Mouse (Mus musculus): Measurements from ENCODE around the gene Pex3. TPM values are rescaled to one million over a fixed set of nuclear protein-coding genes. Genes with fewer than 3 reads are reported as not detected.

Pex3 gene
- polyA plus RNA-seq (2016; fragmentation: Nextera tagmentation; extraction: Ambion mirVana), result 18.9 and 19.3 TPM in 2 replicates

DNA sequence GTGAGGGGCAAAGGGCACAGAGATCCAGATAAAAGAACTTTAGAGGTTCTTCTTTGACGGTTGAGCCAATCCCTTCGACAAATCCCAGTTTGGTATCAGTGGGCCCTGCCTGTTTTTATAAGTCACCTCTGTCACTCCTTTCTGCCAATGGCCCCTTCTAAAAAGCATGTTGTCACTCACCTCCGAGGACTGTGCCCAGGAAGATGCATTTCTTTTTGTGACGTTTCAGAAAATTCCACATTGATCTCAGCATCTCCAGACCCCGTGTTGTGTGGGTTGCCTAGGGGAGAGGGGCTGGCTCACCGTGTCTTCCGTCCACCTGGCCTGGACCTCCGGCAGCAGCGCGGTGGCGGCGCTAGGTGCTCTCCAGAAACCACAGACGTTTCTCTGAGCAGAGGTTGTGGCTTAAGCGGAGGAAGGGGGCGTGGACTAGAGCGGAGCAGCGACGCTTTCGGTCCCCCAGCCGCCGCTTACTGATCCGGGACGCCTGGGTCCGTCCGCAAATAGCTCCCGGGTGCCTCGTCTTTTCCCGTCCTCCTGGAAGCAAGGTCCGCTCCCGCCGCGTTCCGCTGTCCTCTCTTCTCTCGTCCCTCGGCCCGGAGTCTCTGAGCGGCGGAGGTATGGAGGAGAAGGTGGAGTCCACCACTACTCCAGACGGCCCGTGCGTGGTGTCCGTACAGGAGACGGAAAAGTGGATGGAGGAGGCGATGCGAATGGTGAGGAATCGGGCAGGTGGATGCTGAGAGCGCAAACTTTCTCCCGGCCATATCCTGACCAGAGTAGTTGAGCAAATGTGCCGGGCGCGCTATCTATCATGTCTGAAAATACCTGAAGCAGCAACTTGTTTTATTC is at the start of gene Pex3, which contains the start of gene Adat2:
Pex3 (minus strand) TSS at position 497 of the 852 bp plus-strand sequence.
Adat2 (plus strand) TSS at position 249 of the 852 bp plus-strand sequence.
- DNase-seq (ENCODE audit: low spot score), result peak; percentile 91
- under 1% methylated on average over 51 of the region's 51 CpGs for WGBS
- peaks cover 15% of the 10 kb centered on the region for H3K4me1 ChIP-seq
- 0 out of 2 replicates have a peak, but pooled peaks cover 3% of the 10 kb centered on the region for H3K36me3 ChIP-seq
- no peaks in the 10 kb centered on the region for H3K9me3 ChIP-seq (replicated peaks)
- H3K4me3 ChIP-seq, result peak within 1 kb of the TSS; percentile 76
- H3K27me3 ChIP-seq (ENCODE audit: low read depth, poor library complexity, severe bottlenecking), result no peaks in the 10 kb centered on the region
- H3K27ac ChIP-seq (replicated peaks), result peak within 1 kb of the TSS; percentile 87

DNA sequence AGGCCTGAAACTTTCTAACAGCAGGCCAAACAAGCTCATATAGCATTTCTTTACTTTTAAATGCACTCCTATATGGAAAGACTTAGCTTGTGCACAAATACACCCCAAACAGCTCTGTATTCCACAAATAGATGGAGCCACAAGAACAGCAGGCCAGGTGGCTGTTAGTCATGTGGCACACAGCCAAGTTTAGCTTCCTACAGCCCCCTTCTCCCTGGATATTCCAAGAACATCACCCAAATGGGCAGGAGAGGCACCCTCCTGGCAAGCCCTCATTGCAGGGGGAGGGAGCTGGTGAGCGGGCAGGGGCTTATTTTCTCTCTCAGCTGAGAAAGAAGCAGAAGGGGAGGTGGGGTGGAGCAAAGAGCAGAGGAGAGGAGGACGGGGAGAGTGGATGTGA is 48.0 kb upstream of the Pex3 start:
- Histone ChIP-seq H3K27me3 (ENCODE audit: low read depth, poor library complexity, severe bottlenecking) (no peaks in the 10 kb centered on the region), H3K27ac (replicated peaks) (no peak overlapping the region), H3K9me3 (replicated peaks) (peaks cover 10% of the 10 kb centered on the region; the same call in 1 of the 2 replicates), H3K36me3 (no peaks in the 10 kb centered on the region), H3K4me3 (no peak overlapping the region), H3K4me1 (peaks cover 5% of the 10 kb centered on the region; the same call in 1 of the 2 replicates)
- WGBS, result 75% methylated on average over 2 of the region's 2 CpGs
- no peak for DNase-seq (ENCODE audit: low spot score)

DNA sequence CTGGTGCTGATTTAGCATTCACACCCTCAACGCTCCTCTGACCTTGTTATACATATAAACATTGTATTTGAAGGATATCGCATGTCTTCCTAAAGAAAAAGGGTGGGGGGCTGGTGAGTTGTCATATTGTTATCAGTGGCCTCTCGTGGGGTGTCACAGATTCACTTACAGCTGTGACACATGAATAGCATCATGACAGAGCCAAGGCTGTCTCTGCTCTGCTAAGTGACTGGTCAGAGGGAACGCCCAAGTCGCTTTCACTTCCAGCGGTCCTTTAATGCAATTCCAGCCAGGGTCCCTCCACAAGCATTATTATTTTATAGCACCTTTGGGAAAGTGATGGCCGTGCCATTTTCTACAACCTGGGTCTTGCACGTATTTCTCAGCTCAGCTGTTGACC is 44.5 kb upstream of the Pex3 start:
- H3K27me3 ChIP-seq (ENCODE audit: low read depth, poor library complexity, severe bottlenecking), result no peaks in the 10 kb centered on the region
- H3K4me3 ChIP-seq, result no peak overlapping the region
- WGBS, result 87% methylated on average over 8 of the region's 8 CpGs
- peaks cover 10% of the 10 kb centered on the region; the same call in 1 of the 2 replicates for H3K9me3 ChIP-seq (replicated peaks)
- peaks cover 6% of the 10 kb centered on the region; the same call in 1 of the 2 replicates for H3K4me1 ChIP-seq
- no peak for DNase-seq (ENCODE audit: low spot score)
- no peaks in the 10 kb centered on the region for H3K36me3 ChIP-seq
- H3K27ac ChIP-seq (replicated peaks), result no peak overlapping the region

DNA sequence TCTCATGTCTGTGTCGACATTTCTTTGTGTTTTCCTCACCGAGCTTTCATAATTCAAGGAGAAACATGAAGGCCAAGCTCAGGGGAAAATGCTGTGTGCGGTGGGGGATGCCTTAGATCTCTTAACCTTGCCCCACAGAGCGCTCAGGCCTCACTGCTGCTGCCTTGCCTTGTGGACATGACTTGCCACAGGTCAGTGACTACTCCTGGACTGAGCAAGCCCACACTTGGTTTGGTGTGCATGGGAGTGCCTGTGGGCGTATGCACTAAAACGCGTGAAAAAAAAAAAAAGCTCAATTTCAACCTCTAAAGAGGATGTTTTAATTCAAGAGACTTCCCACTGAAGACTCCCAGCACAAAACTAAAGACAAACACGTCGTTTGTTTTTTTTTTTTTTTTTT is 43.9 kb upstream of the Pex3 start:
- Histone ChIP-seq H3K36me3 (no peaks in the 10 kb centered on the region), H3K9me3 (replicated peaks) (peaks cover 10% of the 10 kb centered on the region; the same call in 1 of the 2 replicates), H3K4me1 (peaks cover 6% of the 10 kb centered on the region; the same call in 1 of the 2 replicates), H3K27ac (replicated peaks) (no peak overlapping the region), H3K4me3 (no peak overlapping the region), H3K27me3 (ENCODE audit: low read depth, poor library complexity, severe bottlenecking) (no peaks in the 10 kb centered on the region)
- DNase-seq (ENCODE audit: low spot score), result no peak
- 86% methylated on average over 9 of the region's 9 CpGs for WGBS

DNA sequence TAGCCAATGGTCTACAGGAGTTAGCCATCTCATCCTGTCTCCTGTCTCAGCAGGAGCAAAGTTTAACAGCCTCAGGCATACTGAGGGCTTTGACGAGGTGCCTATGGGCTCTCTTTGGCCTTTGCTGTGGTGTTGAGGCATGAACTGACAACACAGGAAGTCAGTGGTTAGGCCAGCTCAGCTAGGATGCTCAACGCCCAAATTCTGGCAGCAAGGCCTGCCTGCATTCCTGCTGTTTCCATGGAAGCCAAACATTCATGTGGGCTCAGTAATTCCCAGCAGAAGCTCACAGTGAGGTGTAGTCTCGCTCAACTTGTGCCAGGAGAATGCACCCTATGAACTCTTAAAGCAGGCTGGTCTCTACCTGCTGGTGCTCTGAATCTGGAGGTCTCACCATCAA is 43.1 kb upstream of the Pex3 start:
- H3K36me3 ChIP-seq, result no peaks in the 10 kb centered on the region
- no peaks in the 10 kb centered on the region for H3K27me3 ChIP-seq (ENCODE audit: low read depth, poor library complexity, severe bottlenecking)
- H3K27ac ChIP-seq (replicated peaks), result no peak overlapping the region
- DNase-seq (ENCODE audit: low spot score), result peak; percentile 19
- H3K9me3 ChIP-seq (replicated peaks), result peaks cover 8% of the 10 kb centered on the region; the same call in 1 of the 2 replicates
- 47% methylated on average over 3 of the region's 3 CpGs for WGBS
- H3K4me3 ChIP-seq, result no peak overlapping the region
- peaks cover 6% of the 10 kb centered on the region; the same call in 1 of the 2 replicates for H3K4me1 ChIP-seq

DNA sequence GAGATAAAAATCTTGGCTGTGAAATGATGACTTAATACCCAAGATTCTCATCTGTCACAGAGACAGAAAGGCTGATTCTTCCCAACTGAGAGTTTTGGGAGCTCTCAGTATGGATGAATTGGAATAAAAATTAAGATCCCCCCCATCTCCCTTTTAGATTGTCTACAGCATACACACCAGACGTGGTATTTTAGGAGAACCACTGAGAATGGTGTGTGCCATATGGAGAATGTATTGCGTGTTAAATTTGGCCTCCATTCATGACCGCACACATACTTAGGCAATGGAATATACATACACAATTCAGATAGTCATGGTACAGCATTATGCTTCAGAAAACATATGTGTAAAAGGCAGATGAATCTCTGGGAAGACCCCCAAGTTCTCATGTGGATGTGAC is 40.6 kb upstream of the Pex3 start:
- WGBS, result 86% methylated on average over 3 of the region's 3 CpGs
- H3K27me3 ChIP-seq (ENCODE audit: low read depth, poor library complexity, severe bottlenecking), result no peaks in the 10 kb centered on the region
- no peak for DNase-seq (ENCODE audit: low spot score)
- H3K9me3 ChIP-seq (replicated peaks), result no peaks in the 10 kb centered on the region
- no peak overlapping the region for H3K27ac ChIP-seq (replicated peaks)
- peaks cover 6% of the 10 kb centered on the region; the same call in 1 of the 2 replicates for H3K4me1 ChIP-seq
- no peaks in the 10 kb centered on the region for H3K36me3 ChIP-seq
- no peak overlapping the region for H3K4me3 ChIP-seq

DNA sequence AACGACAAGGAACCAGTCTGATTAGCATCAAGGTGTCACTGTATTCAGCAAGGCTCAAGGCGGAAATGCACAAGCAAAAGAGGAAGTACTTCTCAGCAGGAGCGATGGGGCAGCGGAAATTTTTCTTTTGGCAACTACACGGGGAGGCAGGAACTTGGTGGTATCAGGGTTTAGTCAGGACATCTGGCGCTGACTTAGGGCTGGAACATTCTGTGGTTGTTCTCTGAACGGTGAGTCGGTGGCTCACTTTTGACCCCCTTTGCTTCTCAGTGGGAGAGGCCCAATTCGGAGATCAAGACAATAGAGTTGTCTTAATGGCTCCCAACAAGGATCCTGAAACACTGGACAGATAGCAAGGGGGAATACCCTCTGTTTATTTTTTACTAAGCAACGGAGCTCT is 39.3 kb upstream of the Pex3 start:
- no peaks in the 10 kb centered on the region for H3K36me3 ChIP-seq
- H3K27me3 ChIP-seq (ENCODE audit: low read depth, poor library complexity, severe bottlenecking), result no peaks in the 10 kb centered on the region
- WGBS, result 91% methylated on average over 10 of the region's 10 CpGs
- H3K4me1 ChIP-seq, result peaks cover 6% of the 10 kb centered on the region; the same call in 1 of the 2 replicates
- DNase-seq (ENCODE audit: low spot score), result no peak
- no peaks in the 10 kb centered on the region for H3K9me3 ChIP-seq (replicated peaks)
- H3K4me3 ChIP-seq, result no peak overlapping the region
- H3K27ac ChIP-seq (replicated peaks), result no peak overlapping the region

DNA sequence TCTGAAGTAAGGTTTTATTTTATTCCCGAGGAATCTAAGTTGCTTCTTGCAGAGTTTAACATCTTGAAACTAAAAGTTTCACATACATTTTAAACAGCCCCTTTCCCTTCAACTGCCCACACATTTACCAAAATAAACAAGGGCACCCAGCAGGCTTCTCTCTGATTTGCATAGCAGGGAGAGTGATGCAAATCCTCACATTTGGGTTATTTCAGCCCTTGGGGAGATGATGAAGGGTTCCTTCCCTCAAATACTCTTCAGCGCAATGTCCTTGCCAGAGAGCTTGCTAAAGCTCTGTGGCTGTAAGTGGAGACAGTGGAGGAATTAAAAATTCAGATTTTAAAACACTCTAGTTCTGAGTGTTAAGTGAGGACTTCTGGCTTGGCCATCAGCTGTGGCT is 35.0 kb upstream of the Pex3 start:
- Histone ChIP-seq H3K4me3 (no peak overlapping the region), H3K9me3 (replicated peaks) (no peaks in the 10 kb centered on the region), H3K4me1 (no peaks in the 10 kb centered on the region), H3K36me3 (no peaks in the 10 kb centered on the region), H3K27me3 (ENCODE audit: low read depth, poor library complexity, severe bottlenecking) (no peaks in the 10 kb centered on the region), H3K27ac (replicated peaks) (no peak overlapping the region)
- no peak for DNase-seq (ENCODE audit: low spot score)
- 73% methylated on average over 2 of the region's 2 CpGs for WGBS

DNA sequence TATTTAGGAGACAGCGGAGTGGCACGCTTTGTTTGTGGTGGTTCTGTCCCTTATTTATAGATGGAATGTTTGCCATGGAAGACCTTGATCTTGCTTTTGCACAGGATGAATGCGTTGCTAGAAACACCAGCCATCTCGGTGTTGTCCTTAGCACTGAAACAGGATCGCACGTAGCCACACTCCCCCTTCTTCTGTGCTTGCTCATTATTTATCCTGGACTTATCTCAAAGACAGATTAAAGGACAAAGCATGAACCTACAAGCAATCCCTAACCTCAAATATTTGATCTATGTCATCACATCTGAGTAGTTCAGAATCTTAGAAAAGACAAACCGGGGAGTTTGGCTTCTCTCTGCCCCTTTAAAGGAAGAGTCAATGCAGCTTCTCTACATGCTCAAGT is 24.2 kb upstream of the Pex3 start:
- Histone ChIP-seq H3K27ac (replicated peaks) (no peak overlapping the region), H3K9me3 (replicated peaks) (no peaks in the 10 kb centered on the region), H3K4me1 (no peaks in the 10 kb centered on the region), H3K36me3 (no peaks in the 10 kb centered on the region), H3K27me3 (ENCODE audit: low read depth, poor library complexity, severe bottlenecking) (peaks cover 14% of the 10 kb centered on the region), H3K4me3 (no peak overlapping the region)
- WGBS, result 78% methylated on average over 7 of the region's 7 CpGs
- no peak for DNase-seq (ENCODE audit: low spot score)

DNA sequence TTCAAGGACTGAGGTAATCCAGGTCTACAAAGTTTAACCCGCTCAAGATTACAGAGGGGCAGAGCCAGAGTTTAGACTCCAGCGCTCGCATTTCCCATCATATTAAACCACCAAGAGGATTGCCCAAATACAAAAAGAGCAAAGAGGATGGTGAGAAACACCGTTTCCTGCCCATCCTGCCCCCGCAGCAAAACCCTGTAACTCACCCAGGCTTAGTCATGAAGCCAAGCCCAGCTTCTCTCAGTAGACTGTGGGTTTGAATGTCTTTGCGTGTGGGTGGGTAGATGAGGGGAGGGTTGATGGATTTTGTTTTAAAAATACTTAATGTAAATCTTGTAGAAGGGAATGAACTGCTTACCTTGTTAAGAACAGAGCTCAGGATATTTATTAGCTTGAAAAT is 19.5 kb upstream of the Pex3 start:
- Histone ChIP-seq H3K4me3 (no peak overlapping the region), H3K27me3 (ENCODE audit: low read depth, poor library complexity, severe bottlenecking) (peaks cover 45% of the 10 kb centered on the region), H3K27ac (replicated peaks) (no peak overlapping the region), H3K36me3 (no peaks in the 10 kb centered on the region), H3K4me1 (peaks cover 17% of the 10 kb centered on the region), H3K9me3 (replicated peaks) (no peaks in the 10 kb centered on the region)
- 87% methylated on average over 6 of the region's 6 CpGs for WGBS
- DNase-seq (ENCODE audit: low spot score), result no peak

DNA sequence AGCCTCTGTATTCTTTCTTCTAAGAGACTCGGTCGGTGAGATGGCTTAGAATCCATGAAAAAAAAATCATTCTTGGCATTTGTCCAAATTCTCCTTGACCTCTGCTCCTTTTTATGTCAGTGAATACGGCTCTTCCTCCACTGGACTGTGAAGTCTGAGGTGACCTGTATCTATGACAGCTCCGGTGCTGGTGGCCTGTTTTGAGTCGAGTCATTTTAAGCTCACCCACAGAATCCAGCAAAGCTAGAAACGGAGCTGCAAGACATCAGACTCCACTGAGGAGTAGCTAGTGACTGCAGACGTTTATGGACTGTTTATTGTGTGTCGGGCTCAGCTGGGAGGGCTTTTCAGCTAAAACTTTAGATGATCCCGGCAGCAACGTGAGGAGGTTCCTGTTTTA is 19.1 kb upstream of the Pex3 start:
- 81% methylated on average over 10 of the region's 10 CpGs for WGBS
- Histone ChIP-seq H3K9me3 (replicated peaks) (no peaks in the 10 kb centered on the region), H3K4me3 (no peak overlapping the region), H3K4me1 (peaks cover 17% of the 10 kb centered on the region), H3K36me3 (no peaks in the 10 kb centered on the region), H3K27me3 (ENCODE audit: low read depth, poor library complexity, severe bottlenecking) (peaks cover 46% of the 10 kb centered on the region), H3K27ac (replicated peaks) (no peak overlapping the region)
- no peak for DNase-seq (ENCODE audit: low spot score)

DNA sequence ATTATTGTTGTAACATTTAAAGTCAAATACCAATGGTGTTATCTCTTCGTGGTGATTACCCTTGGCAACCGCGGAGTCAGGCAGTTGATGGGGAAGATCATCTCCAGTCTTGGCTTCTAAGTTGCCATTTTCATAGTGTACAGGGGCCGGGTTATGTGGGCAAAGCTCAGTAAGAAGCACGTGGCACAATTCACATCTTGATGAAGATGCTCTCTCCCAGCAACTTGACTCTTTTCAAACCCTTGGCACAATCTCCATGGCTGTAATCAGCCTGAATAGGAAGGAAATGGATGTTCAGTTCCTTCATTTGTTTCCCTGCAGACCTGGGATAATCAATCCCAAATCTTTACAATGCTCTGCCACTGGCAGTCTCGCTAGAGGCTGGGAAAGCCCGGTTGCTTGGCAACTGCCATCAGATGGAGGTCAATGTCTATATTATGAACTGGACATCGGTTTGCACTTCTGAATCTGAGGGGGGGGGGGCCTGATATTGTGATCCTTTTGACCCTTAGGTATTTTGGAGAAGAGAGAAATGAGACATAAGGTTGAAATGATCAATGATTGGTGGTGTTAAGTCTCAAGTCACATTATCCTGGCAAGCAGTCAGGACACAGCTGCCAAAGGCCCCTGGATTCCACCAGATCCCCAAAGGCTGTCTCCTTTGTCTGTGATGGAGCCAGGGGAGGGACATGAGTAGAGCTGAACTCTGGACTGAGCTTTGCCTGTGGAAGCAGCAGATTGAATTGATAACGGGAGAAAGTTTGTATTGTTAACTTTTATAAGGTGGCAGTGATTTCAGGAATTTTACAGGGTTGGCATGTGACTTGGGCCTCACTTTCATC is 18.0 kb upstream of the Pex3 start:
- no peak for DNase-seq (ENCODE audit: low spot score)
- H3K27ac ChIP-seq (replicated peaks), result no peak overlapping the region
- H3K27me3 ChIP-seq (ENCODE audit: low read depth, poor library complexity, severe bottlenecking), result peaks cover 53% of the 10 kb centered on the region
- H3K4me1 ChIP-seq, result peaks cover 17% of the 10 kb centered on the region
- no peak overlapping the region for H3K4me3 ChIP-seq
- no peaks in the 10 kb centered on the region for H3K9me3 ChIP-seq (replicated peaks)
- 66% methylated on average over 9 of the region's 9 CpGs for WGBS
- H3K36me3 ChIP-seq, result no peaks in the 10 kb centered on the region

Data from midbrain, embryonic 10.5 days (tissue).